Mouse (Mus musculus) gastrocnemius, postnatal 25 days (tissue): ENCODE measurements around the gene Myo1e. TPM values are rescaled to one million over a fixed set of nuclear protein-coding genes. Genes with fewer than 3 reads are reported as not detected.

Experiments
- DNase-seq: peaks from one replicate; pipeline ENCODE4 v3.0.0; 2022
- total RNA-seq, 2 experiments: library from RNA; stranded (reverse); gene quantifications; 1 replicate in 1 of 2; 2 replicates in 1 of 2; pipeline ENCODE4 v1.2.3; 2021

The Myo1e gene
- total RNA-seq, 2 experiments from 2014 or later: 8.6 to 8.9 TPM

GRCm38 (mm10) chr9:70284584-70285140, 77.5 kb downstream of the Myo1e start:
- no peak for DNase-seq

- no peak for DNase-seq
Observed at GRCm38 (mm10) chr9:70290785-70291184, 83.6 kb downstream of the Myo1e start.

- DNase-seq: no peak
Observed at GRCm38 (mm10) chr9:70296916-70297315, 89.8 kb downstream of the Myo1e start.

- no peak for DNase-seq
Observed at GRCm38 (mm10) chr9:70298221-70298620, 91.1 kb downstream of the Myo1e start.

GRCm38 (mm10) chr9:70300705-70301104, 93.6 kb downstream of the Myo1e start:
- DNase-seq: no peak

GRCm38 (mm10) chr9:70301598-70301997, 94.4 kb downstream of the Myo1e start:
- no peak for DNase-seq

- DNase-seq: no peak
Observed at GRCm38 (mm10) chr9:70304901-70305300, 97.8 kb downstream of the Myo1e start.

- no peak for DNase-seq
Observed at GRCm38 (mm10) chr9:70310046-70310445, 102.9 kb downstream of the Myo1e start.

GRCm38 (mm10) chr9:70314019-70314418, 106.9 kb downstream of the Myo1e start:
- DNase-seq: no peak

- DNase-seq: no peak
Observed at GRCm38 (mm10) chr9:70315130-70315529, 108.0 kb downstream of the Myo1e start.

- DNase-seq: peak; percentile 21
Observed at GRCm38 (mm10) chr9:70318601-70319000, 111.5 kb downstream of the Myo1e start.

- DNase-seq: no peak
Observed at GRCm38 (mm10) chr9:70324336-70324735, 117.2 kb downstream of the Myo1e start.

GRCm38 (mm10) chr9:70325880-70326595, 118.9 kb downstream of the Myo1e start:
- peak; percentile 65 for DNase-seq

GRCm38 (mm10) chr9:70328193-70328841, 121.2 kb downstream of the Myo1e start:
- DNase-seq: no peak

GRCm38 (mm10) chr9:70331727-70332335, 124.7 kb downstream of the Myo1e start:
- DNase-seq: no peak

- no peak for DNase-seq
Observed at GRCm38 (mm10) chr9:70338391-70338790, 131.2 kb downstream of the Myo1e start.

- DNase-seq: no peak
Observed at GRCm38 (mm10) chr9:70338894-70339293, 131.7 kb downstream of the Myo1e start.

GRCm38 (mm10) chr9:70349274-70349673, 142.1 kb downstream of the Myo1e start:
- peak; percentile 44 for DNase-seq

- DNase-seq: no peak
Observed at GRCm38 (mm10) chr9:70351570-70352277, 144.6 kb downstream of the Myo1e start.

GRCm38 (mm10) chr9:70356254-70356653, 149.1 kb downstream of the Myo1e start:
- DNase-seq: no peak

- no peak for DNase-seq
Observed at GRCm38 (mm10) chr9:70359402-70360131, 152.4 kb downstream of the Myo1e start.

GRCm38 (mm10) chr9:70364741-70365140, 157.6 kb downstream of the Myo1e start:
- no peak for DNase-seq
